Mouse (Mus musculus) cerebellum, adult 11 months (tissue): ENCODE results near the gene Bsdc1.
A peak's percentile ranks its signal among the peaks of the same experiment; 100 is the strongest.
"Not testable (repeated sequence)": the region's sequence is repeated elsewhere in the genome, so short reads cannot be mapped to it uniquely, and the experiment has no call there.

ENCODE experiments used
- DNase-seq: peaks from one replicate; pipeline ENCODE4 v3.0.0; 2022

Gene Bsdc1

GRCm38 (mm10) chr4:129461183-129461960 is at the start of gene Bsdc1:
Gene Bsdc1, plus strand, starts transcription at chr4:129461581.
- peak; percentile 100 for DNase-seq

DNA sequence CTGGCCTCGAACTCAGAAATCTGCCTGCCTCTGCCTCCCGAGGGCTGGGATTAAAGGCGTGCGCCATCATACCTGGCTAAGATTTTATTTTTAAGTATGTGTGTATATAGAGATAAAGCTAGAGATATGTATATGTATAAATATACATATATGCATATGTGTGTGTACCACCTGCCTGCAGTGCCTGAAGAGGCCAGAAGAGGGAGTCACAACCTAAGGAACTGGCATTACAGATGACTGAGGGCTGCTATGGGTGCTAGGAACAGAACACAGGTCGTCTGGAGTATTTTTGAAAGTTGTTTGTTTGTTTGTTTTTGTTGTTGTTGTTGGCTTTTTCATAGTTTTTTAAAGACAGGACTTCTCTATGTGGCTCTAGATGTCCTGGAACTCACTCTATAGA is 45.5 kb upstream of the Bsdc1 start:
- no peak for DNase-seq

DNA sequence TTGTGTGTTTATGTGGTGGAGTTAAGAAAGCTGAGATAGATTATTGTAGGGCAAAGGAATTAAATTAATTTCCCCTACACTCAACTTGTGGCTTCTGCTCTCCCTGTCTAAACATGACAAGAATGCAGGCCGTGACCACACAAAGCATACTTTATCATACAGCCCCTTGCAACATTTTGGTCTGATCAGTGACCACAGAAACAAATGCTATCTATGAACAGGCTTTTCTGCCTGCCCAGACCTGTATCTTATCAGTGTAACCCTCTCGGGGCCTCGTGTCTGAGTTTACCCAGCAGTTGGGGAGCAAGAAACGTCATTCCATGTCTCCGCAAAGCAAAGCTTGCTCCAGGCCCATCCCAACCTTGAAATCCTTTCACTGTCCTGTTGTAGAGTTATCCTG is 44.9 kb upstream of the Bsdc1 start:
- DNase-seq, result no peak

DNA sequence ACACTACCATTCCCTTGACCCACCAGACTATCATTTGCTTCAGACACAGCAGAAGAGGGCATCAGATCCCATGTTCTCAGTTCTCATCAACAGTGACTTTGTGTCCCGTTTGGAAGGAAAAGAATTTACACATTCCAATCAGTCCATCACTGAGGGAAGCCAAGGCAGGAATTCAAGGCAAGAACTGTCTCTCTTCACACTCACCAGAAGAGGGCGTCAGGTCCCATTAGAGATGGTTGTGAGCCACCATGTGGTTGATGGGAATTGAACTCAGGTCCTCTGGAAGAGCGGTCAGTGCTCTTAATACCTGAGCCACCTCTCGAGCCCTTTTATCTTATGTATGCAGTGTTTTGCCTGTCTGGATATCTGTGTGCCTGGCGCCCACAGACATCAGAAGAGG is 43.1 kb upstream of the Bsdc1 start:
- no peak for DNase-seq

DNA sequence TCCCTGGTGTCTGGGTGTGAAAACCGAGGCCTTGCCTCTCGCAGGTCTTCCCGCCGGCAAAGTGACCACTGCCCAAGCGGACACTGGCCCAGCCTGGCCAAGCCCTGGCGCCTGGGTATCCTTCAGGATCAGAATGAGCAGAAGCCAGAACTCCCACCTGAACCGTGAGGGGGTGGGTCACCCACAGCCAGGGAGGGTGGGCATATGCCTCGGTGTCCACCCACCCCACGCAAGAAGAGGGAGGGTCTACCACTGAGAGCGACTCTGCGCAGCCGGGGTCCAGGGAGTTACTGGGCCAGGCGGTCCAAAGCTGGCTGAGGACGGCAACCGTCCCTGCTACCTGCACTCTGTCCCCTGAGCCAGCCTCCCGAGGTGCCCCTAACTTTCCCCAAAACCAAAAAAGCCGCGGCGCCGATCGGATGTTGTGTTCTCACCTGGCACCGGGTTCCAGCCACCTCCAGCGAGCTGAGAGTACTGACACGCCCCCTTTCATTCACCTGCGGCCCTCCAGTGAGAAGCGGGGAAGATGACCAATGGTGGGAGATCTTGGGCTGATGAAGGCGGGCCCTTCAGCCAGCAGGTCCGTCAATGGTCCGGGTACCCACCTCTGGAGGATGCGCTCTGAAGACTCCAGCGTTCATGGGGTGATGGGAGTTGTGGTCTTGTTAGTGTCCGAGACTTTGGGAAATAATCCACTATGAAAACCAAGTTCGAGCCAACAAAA is 20.9 kb upstream of the Bsdc1 start, which contains the start of gene Zbtb8b:
TSS of gene Zbtb8b (minus strand) at position 514 of the 724 bp plus-strand sequence.
- peak; percentile 64 for DNase-seq

- no peak for DNase-seq
Measured at GRCm38 (mm10) chr4:129441145-129441544, 20.2 kb upstream of the Bsdc1 start.

DNA sequence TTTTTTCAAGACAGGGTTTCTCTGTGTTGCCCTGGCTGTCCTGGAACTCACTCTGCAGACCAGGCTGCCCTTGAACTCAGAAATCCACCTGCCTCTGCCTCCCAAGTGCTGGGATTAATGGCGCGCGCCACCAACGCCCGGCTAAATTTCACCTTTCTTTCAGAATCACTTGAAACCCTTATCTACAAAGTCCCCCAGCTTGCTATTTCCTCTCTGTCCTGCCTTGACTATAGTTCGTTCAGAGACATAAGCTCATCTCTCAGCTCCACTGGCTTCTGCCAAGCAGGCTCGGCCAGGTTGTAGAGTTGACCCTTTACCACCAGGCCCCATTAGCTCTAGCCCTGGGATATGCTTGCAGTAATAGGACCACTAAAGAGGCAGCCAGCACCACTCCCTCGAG is 14.0 kb upstream of the Bsdc1 start:
- DNase-seq, result no peak

- no peak for DNase-seq
Measured at GRCm38 (mm10) chr4:129447778-129448563, 13.4 kb upstream of the Bsdc1 start.

DNA sequence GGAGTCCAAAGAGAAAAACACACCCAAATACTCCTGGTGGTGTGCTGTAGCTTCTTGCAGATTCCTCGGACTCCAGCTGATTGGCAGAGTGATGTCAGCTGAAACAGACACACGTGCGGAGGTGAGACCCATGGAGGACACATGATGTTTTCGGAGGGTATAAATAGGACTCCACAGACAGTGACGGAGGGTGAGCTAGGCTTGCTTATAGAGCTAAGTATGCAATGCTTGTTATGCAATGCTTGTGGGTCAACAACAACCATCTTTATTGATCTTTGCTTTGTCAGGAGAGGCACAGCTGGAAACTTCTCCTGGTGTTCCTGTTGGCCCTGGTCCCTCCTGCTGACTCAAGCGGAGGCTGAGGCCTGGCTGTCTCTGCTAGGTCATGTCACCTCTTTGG is 12.7 kb upstream of the Bsdc1 start:
- DNase-seq, result no peak

DNA sequence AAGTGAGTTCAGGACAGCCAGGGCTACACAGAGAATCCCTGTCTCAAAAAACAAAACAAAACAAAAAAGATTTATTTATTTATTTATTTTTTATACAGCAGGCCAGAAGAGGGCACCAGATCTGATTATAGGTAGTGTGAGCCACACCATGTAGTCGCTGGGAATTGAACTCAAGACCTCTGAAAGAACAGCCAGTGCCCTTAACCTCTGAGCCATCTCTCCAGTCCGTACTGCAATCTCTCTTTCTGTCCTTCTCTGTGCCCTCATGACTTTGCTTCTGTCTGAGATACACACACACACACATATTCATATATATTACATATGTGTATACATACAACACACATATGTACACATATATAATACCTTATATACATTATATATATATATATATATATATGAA is 10.5 kb upstream of the Bsdc1 start:
- DNase-seq, result no peak

DNA sequence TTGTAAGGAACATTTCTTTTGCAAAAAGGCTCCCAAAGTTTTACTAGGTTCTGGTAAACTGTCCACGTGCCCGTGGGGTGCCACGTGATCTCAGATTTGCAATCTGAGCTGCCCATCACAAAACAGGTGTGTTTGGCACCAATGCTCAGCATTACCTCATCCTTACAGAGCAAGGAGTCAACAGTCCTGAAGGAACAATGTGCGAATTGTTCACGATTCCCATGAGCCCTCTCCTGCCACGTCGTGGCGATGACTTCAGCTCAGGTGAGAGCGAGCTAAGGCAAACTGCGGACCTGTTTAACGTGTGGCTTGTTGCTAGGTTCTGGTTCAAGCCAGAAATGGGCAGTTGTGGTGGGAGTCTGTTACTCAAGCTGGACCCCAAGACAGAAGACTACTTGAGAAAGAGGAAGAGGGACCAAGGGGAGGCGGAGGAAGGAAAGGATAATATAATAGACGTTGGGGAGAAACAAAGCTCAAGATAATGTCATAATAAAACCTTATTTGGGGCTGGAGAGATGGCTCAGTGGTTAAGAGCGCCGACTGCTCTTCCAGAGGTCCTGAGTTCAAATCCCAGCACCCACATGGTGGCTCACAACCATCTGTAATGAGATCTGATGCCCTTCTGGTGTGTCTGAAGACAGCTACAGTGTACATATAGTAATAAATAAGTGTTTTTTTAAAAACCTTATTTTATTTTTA is 9.8 kb upstream of the Bsdc1 start:
- no peak for DNase-seq

DNA sequence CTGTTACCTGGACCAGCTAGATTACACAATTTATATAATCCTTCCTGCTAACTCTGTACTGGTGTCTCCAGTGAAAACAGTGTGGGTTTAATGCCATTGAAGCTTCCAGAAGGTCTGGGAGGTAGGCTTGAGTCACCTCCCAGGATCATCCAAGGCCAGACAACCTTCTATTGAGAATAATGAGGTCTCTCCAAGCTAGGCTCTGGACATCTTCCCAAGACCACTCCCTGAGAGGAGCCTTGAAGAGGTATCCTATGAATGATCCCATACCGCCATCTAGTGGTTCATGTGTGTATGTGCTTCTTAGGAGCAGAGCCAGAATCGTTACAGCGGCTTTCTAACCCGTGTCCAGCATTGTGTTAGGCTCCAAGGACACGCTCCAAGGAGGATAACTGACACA is 6.1 kb upstream of the Bsdc1 start:
- peak; percentile 66 for DNase-seq

- no peak for DNase-seq
Measured at GRCm38 (mm10) chr4:129456126-129456525, 5.3 kb upstream of the Bsdc1 start.

- not testable (repeated sequence) for DNase-seq
Measured at GRCm38 (mm10) chr4:129457311-129457710, 4.1 kb upstream of the Bsdc1 start.

DNA sequence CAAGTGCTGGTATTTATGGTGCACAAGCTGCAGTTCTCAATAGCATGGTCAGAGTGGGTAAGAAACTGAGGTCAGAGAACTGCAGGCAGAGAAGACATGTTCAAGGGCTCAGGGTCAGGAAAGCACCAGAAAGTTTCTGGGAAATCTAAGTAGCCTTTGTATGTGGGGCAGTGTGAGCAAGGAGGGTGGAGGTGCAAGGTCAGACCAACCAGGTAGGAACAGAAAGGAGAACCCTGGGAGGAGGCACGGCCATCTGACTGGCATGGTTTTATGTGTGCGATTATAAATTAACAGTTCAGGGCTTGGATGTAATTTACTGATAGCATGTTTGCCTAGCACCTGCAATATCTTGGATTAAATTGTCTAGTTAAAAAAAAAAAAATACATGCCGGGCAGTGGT is 1.7 kb upstream of the Bsdc1 start:
- no peak for DNase-seq

GRCm38 (mm10) chr4:129460827-129461182 is 576 bp upstream of the Bsdc1 start:
- no peak for DNase-seq

GRCm38 (mm10) chr4:129462118-129462517 is 737 bp downstream of the Bsdc1 start:
- no peak for DNase-seq

DNA sequence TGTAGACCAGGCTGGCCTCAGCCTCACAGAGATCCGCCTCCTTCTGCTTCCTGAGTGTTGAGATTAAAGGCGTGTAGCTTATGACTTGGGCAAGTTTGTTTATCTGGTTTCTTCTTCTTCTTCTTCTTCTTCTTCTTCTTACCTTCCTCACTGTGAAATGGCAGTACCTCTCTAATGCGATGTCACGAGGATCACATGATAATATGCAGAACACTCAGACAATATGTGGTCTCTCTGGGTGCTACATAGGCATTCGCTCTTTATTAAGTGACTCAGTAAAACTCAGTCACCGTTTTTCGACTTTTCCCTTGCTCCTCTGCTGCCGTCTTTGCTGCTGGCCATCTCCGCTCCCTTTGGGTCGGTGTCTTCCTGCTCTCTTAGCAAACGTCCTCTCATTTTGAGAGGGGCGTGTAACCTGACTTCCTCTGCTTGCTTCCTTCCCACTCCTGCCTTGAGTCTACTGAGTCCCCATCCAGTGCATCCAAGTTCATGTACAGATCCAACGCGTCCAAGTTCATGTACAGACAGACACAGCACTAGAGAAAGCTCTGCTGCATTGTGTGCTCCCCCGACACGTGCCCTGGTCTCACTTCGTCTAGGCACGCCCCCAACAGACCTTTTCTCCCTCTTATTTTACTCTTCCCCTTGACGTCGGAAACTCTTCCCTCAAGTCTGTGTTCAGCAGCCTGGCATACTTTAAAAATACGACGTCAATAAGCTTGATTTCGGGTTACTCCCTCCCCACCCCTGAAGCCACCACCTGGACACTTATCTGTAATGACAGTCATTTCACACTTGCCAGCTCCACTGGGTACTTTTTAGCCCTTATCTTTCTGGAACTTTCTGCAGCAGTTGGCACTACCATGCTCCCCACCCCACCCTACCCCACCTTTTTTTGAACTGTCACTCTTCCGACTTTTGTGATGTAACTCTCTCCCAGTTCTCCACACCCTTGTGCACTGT is 2.0 kb downstream of the Bsdc1 start:
- DNase-seq, result no peak

DNA sequence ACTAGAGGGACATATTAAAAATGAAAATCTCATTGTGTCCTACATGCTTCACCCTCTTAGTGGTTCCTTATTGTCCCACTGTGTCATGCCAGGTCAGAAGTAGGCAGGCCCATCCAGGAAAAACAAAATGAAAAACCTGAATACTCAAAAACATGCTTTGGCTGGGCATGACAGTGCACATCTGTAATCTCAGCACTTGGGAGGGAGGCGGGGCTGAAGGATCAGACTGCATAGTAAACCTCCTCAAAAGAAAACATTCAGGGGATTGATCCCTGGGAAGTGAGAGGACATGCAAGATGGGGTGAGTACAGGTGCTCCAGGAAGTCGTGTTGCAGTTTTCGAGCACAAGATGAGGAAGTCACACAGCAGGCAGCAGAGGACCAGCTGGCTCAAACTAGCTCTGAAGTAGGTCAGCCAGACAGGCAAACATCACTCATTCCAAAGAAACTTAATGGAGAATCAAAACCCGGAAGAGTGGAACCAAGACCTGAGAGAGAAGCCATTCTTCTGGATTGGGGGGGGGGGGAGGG is 3.0 kb downstream of the Bsdc1 start:
- DNase-seq, result no peak

DNA sequence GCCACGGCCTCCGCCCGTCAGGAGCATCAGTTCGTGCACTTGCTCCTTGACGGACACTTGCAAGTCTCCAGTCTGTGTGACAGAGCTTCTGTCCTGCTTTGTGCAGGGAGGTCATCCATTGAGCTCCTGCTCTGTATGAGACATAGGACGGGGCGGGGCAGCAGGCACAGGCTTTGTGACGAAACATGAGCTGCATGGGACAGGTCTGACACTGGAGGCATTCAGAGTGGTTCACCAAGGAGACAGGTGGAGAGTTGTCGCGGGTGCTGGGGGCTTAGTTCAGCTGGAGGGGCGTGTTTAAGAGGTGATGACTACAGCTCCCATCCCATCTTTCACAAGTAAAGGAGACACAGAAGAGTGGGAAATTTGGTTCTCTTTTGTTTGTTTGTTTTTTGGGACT is 14.7 kb downstream of the Bsdc1 start:
- DNase-seq, result no peak

DNA sequence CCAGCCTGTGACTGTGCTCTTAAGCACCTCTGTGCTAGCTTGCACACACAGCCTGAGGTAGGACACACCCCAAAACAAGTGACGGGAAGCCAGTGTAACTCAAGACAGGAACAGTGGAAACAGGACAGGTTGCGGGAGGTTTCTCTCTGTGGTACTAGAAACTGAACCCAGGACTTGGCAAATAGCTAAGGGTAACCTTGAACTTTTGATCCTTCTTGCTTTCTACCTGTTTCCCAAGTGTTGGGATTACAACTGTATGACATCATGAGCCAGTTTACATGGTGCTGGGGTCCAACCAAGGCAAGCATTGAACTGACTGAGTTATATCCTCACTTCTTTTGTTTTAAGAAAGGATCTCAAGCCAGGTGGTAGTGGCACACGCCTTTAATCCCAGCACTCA is 18.5 kb downstream of the Bsdc1 start:
- DNase-seq, result no peak

- DNase-seq, result no peak
Measured at GRCm38 (mm10) chr4:129481090-129481489, 19.7 kb downstream of the Bsdc1 start.
